Mouse (Mus musculus) olfactory bulb, adult 2 months (tissue): ENCODE results near the gene Slc46a3.

Source experiments
- CTCF ChIP-seq: fragments of 200-500 bp; IDR thresholded peaks from 2 replicates; pipeline ENCODE4 v1.5.1; 2012; ENCODE audit warnings: low read depth, mild to moderate bottlenecking, low read length, moderate library complexity; ENCODE audit not compliant: insufficient read depth
- POLR2A ChIP-seq: fragments of 200-500 bp; IDR thresholded peaks from 2 replicates; pipeline ENCODE4 v1.6.1; 2012; ENCODE audit warnings: mild to moderate bottlenecking, low read depth, low read length, moderate library complexity; ENCODE audit not compliant: insufficient read depth

DNA sequence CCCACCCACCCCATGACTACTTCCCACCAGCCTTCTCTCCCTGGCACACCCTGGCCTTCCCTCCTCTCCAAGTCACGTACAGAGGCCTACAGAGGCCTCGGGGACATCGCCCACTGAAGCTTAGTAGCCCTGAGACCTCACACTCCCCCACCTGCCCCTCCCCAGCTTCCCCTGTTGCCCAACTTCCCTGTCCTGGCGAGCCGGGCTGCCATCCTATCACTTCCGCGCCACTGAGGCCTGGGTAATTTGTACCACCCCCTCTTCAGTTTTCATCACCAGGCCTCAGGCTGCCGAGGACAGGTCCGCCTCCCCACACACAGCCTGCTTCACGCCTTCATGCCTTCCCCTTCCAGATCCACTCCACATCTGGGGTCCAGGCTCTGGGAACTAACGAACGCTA lies 55.2 kb downstream of the Slc46a3 start:
- TF ChIP-seq POLR2A = no peak
- no peak for TF ChIP-seq CTCF
